Mouse (Mus musculus): ENCODE results near the gene Prok2. TPM values are rescaled to one million over a fixed set of nuclear protein-coding genes. Genes with fewer than 3 reads are reported as not detected.

Gene Prok2
- polyA plus RNA-seq, 1 experiment from 2014 or later, result 0.20 TPM

DNA sequence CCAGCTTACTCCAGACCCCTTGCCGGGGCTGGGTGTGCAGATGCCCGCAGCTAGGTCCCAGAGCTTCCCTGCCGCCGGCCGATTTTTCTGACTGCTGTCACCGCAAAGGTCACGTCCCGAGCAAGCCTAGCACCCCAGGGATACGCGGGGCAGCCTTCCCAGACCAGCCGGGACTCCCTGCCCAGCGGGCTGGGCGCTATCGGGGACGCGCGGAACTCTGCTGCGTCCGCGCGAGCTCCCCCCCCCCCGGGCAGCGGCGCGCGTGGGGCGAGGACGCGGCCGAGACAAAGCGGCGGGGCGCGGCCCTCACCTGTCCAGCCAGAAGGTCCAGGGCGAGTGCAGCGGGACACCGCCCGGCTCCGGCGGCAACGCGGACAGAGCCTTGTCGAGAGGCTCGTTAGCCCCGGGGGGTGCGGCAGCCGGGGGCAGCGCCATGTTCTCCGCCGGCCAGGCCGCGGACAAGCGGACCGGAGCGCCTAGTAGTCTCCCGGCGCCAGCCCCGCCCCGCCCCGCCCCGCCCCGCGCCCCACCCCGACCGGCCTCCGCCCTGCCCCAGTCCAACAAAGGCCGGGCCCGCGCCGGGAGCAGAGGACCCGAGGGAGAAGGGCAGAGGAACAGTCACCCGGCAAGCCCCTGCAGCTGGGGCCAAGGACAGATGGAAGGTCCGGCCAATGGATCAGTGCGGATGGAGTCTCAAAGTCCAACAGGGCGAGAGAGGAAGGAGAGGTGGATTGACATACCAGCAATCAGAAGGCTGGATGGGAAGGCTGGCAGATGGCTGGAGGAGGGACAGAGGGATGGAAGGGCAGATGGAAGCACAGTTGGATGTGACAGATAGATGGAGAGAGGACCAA lies 59.6 kb downstream of the Prok2 start, which contains the start of the genes Eif4e3 and Gm20696:
Gene Eif4e3, minus strand, starts transcription at position 454 of the 854 bp plus-strand sequence.
Gene Gm20696, minus strand, starts transcription at position 480 of the 854 bp plus-strand sequence.
- H3K9me3 ChIP-seq (ENCODE audit: control insufficient read depth, low read length), result no peaks in the 10 kb centered on the region
- 0 out of 2 replicates have a peak, but pooled peaks cover 2% of the 10 kb centered on the region for H3K36me3 ChIP-seq (ENCODE audit: control insufficient read depth, insufficient read depth, low read length)
- peak within 1 kb of the TSS; percentile 85 for H3K4me3 ChIP-seq (ENCODE audit: low read length)
- WGBS, result under 1% methylated on average over 41 of the region's 75 CpGs
- H3K27ac ChIP-seq (ENCODE audit: low read length), result peak within 1 kb of the TSS; percentile 63
- peaks cover 20% of the 10 kb centered on the region for H3K4me1 ChIP-seq (replicated peaks; ENCODE audit: control insufficient read depth, insufficient read depth, low read length)
- no peaks in the 10 kb centered on the region for H3K27me3 ChIP-seq (ENCODE audit: control insufficient read depth, insufficient read depth, low read depth, low read length)
- ATAC-seq (ENCODE audit: low read depth), result peak; percentile 92
- peak within 1 kb of the TSS; percentile 89 for H3K4me2 ChIP-seq (ENCODE audit: low read depth, low read length)
- peak within 1 kb of the TSS; percentile 84 for H3K9ac ChIP-seq (ENCODE audit: low read length)

GRCm38 (mm10) chr6:99665457-99666317 lies 60.5 kb downstream of the Prok2 start:
- H3K4me1 ChIP-seq (replicated peaks; ENCODE audit: control insufficient read depth, insufficient read depth, low read length), result peaks cover 23% of the 10 kb centered on the region
- 0 out of 2 replicates have a peak, but pooled peaks cover 2% of the 10 kb centered on the region for H3K36me3 ChIP-seq (ENCODE audit: control insufficient read depth, insufficient read depth, low read length)
- H3K27ac ChIP-seq (ENCODE audit: low read length), result peak overlapping the region; percentile 63
- 18% methylated on average over 16 of the region's 16 CpGs for WGBS
- no peaks in the 10 kb centered on the region for H3K27me3 ChIP-seq (ENCODE audit: control insufficient read depth, insufficient read depth, low read depth, low read length)
- no peak for ATAC-seq (ENCODE audit: low read depth)
- H3K4me2 ChIP-seq (ENCODE audit: low read depth, low read length), result peak overlapping the region; percentile 89
- no peaks in the 10 kb centered on the region for H3K9me3 ChIP-seq (ENCODE audit: control insufficient read depth, low read length)
- peak overlapping the region; percentile 85 for H3K4me3 ChIP-seq (ENCODE audit: low read length)
- peak overlapping the region; percentile 84 for H3K9ac ChIP-seq (ENCODE audit: low read length)

DNA sequence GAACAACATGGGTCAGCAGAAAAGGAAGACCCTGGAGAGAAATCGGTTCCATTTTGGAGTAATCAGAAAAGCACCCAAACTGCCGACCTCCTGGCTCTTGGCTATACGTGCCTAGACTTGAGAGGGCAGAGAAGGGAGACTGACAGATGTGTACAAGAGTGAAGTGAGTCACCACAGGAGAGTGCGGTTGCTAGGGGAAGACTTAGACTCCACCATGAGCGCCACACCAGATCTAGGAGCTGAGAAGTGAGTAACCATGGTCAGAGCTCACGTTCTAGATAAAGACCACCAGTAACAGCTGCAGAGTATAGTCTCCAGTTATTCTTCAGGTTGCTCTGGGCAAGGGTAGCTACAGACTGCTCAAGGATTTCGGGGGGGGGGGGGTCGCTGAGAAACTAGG lies 63.0 kb downstream of the Prok2 start:
- Histone ChIP-seq H3K4me3 (ENCODE audit: low read length) (no peak overlapping the region), H3K27me3 (ENCODE audit: control insufficient read depth, insufficient read depth, low read depth, low read length) (no peaks in the 10 kb centered on the region), H3K9me3 (ENCODE audit: control insufficient read depth, low read length) (no peaks in the 10 kb centered on the region), H3K4me2 (ENCODE audit: low read depth, low read length) (no peak overlapping the region), H3K4me1 (replicated peaks; ENCODE audit: control insufficient read depth, insufficient read depth, low read length) (peaks cover 28% of the 10 kb centered on the region), H3K9ac (ENCODE audit: low read length) (no peak overlapping the region), H3K36me3 (ENCODE audit: control insufficient read depth, insufficient read depth, low read length) (0 out of 2 replicates have a peak, but pooled peaks cover 2% of the 10 kb centered on the region), H3K27ac (ENCODE audit: low read length) (no peak overlapping the region)
- ATAC-seq (ENCODE audit: low read depth), result no peak
- 69% methylated on average over 8 of the region's 8 CpGs for WGBS

Other genes starting within 250 kb of the Prok2 start
- gene Foxp1, start 203.7 kb downstream of the Prok2 start, polyA plus RNA-seq (2015; fragmentation: Nextera tagmentation; extraction: Ambion mirVana), result 104 and 116 TPM in 2 replicates
- gene Eif4e3, start 59.6 kb downstream of the Prok2 start, polyA plus RNA-seq (2015; fragmentation: Nextera tagmentation; extraction: Ambion mirVana), result 26.1 and 26.3 TPM in 2 replicates
- 2.3 and 2.5 TPM in 2 replicates for gene Gm20696, start 59.6 kb downstream of the Prok2 start, polyA plus RNA-seq (2015; fragmentation: Nextera tagmentation; extraction: Ambion mirVana)
- 2.0 and 2.3 TPM in 2 replicates for gene Gpr27, start 33.7 kb downstream of the Prok2 start, polyA plus RNA-seq (2015; fragmentation: Nextera tagmentation; extraction: Ambion mirVana)